Mouse (Mus musculus) E14TG2a.4 (cell line): Measurements from ENCODE around the gene Gm20388.

Experiments used
- CTCF ChIP-seq: conservative IDR thresholded peaks from 2 replicates; pipeline ENCODE4 v1.5.1; 2014; ENCODE audit warnings: low read length
- NANOG ChIP-seq: IDR thresholded peaks from 2 replicates; pipeline ENCODE4 v1.6.1; 2014; ENCODE audit warnings: borderline replicate concordance, low read length, mixed read lengths
- POU5F1 ChIP-seq: IDR thresholded peaks from 2 replicates; pipeline ENCODE4 v1.6.1; 2014; ENCODE audit warnings: low read length, borderline replicate concordance

- TF ChIP-seq CTCF (no peak), POU5F1 (no peak), NANOG (no peak)
Measured at GRCm38 (mm10) chr8:121162413-121162812, 1251.8 kb downstream of the Gm20388 start.
